Mouse (Mus musculus) left cerebral cortex, adult 18-20 months (tissue): ENCODE measurements at regions not wholly inside any gene's neighbourhood (a gene's known extent, or its start where the extent isn't known, plus 50 kb on each side); places are given as distances from the start of the nearest gene placed in this dataset.

Source experiments
- DNase-seq, 2 experiments: peaks; one replicate each; pipeline ENCODE4 v3.0.0; 2021 to 2022; ENCODE audit warnings: low spot score in 2 of 2, mixed read lengths in 1 of 2

- no peak for DNase-seq
Observed at GRCm38 (mm10) chr5:91828481-91828880, 134.4 kb downstream of the Rchy1 start.

- DNase-seq: peak in 1 of 2 experiments; percentile 16
Observed at GRCm38 (mm10) chr5:91826636-91827035, 136.2 kb downstream of the Rchy1 start.

GRCm38 (mm10) chr5:91822844-91823576 is 139.9 kb downstream of the Rchy1 start:
- no peak for DNase-seq

- no peak for DNase-seq
Observed at GRCm38 (mm10) chr5:91818800-91819199, 144.1 kb downstream of the Rchy1 start.

GRCm38 (mm10) chr5:91818195-91818594 is 144.7 kb downstream of the Rchy1 start:
- DNase-seq: no peak

- DNase-seq: no peak
Observed at GRCm38 (mm10) chr5:91816376-91816950, 146.4 kb downstream of the Rchy1 start.

- DNase-seq: no peak
Observed at GRCm38 (mm10) chr5:91814956-91815355, 147.9 kb downstream of the Rchy1 start.

- no peak for DNase-seq
Observed at GRCm38 (mm10) chr5:91814417-91814762, 148.5 kb downstream of the Rchy1 start.

GRCm38 (mm10) chr5:91813547-91814416 is 149.1 kb downstream of the Rchy1 start:
- no peak for DNase-seq

GRCm38 (mm10) chr5:91807070-91808065 is 155.5 kb downstream of the Rchy1 start:
- no peak for DNase-seq

GRCm38 (mm10) chr5:91801297-91801980 is 161.4 kb downstream of the Rchy1 start:
- DNase-seq: no peak

- DNase-seq: no peak
Observed at GRCm38 (mm10) chr5:91797362-91797761, 165.5 kb downstream of the Rchy1 start.

- no peak for DNase-seq
Observed at GRCm38 (mm10) chr5:91792732-91793131, 170.1 kb downstream of the Rchy1 start.

GRCm38 (mm10) chr5:91790412-91790811 is 172.5 kb downstream of the Rchy1 start:
- no peak for DNase-seq

GRCm38 (mm10) chr5:91783966-91784365 is 178.9 kb downstream of the Rchy1 start:
- DNase-seq: no peak

- DNase-seq: no peak
Observed at GRCm38 (mm10) chr5:91776971-91777370, 185.9 kb downstream of the Rchy1 start.

- DNase-seq: no peak
Observed at GRCm38 (mm10) chr5:91774065-91774464, 188.8 kb downstream of the Rchy1 start.

- no peak for DNase-seq
Observed at GRCm38 (mm10) chr5:91767886-91768285, 195.0 kb downstream of the Rchy1 start.

- no peak for DNase-seq
Observed at GRCm38 (mm10) chr5:91767060-91767459, 195.8 kb downstream of the Rchy1 start.

GRCm38 (mm10) chr5:91764621-91765020 is 198.2 kb downstream of the Rchy1 start:
- no peak for DNase-seq
